Mouse (Mus musculus) ovary, postnatal 10 days (tissue): ENCODE results near the gene Pdhx.

Source experiments
- DNase-seq: peaks from one replicate; pipeline ENCODE4 v3.0.0; 2022; ENCODE audit warnings: low spot score

Pdhx gene

DNA sequence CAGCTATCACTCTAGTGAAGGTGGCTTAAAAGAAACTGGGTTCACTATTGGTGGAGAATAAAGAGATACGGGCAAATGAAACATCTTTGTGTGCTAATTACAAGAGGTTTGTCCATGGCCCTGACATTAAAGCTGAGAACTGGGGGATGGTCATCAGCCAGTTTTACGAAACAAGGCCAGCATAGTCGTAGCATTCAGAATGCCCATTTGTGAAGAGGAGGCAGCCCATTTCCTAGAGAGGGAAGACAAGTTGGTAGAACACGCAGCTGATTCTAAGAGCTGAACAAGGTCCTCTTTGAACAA, 85.7 kb downstream of the Pdhx start:
- no peak for DNase-seq

DNA sequence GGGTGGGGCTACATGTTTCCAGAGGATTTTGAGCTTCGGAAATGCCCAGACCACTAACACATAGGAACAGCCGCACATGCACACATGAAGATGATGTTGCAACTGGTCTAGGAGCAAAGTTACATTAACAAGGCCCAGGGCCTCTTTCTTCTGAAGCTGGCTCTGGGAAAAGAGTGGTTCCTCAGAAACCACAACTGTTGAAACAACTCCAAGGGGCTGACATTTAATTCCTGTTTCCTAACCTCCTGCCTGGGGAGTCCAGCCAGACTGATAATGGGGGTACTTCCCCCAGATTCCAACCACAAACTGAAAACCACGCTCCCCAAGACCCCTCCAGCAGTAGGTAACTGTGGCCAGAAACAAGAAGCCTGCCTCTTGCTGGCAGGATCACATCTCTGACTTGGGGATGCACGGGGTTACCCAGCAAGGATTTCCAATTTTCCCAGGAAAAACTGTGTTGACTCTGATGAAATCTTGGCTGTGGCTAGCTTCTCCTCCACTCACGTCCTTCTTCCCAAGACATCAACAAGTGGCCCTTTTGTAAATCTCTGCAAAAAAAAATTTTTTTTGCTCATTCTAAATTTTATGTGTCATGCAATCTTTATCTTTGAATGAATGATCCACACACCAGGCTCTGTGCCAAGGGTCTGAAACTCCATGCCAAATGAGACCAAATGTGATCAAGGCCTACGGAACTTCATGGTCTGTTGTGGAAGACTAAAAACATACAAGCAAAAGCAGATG, 86.2 kb downstream of the Pdhx start:
- no peak for DNase-seq

DNA sequence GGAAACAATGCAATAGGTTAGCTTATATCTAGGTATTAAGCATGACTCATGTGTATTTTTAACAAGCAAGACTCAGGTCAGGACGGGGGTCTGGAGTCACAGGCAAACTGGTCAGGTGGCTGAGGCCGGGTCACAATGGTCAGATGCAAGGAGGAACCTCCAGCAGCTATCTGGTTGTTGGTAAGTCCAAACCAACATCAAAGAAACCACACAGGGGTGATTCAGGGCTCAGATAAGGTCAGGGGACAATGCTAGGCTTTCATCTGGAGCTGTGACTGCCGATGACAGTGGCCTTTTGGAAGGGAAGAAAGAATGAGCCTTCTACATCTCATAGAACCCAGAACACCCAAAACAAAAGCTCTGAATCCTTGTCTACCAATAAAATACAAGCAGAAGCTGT, 86.9 kb downstream of the Pdhx start:
- no peak for DNase-seq

DNA sequence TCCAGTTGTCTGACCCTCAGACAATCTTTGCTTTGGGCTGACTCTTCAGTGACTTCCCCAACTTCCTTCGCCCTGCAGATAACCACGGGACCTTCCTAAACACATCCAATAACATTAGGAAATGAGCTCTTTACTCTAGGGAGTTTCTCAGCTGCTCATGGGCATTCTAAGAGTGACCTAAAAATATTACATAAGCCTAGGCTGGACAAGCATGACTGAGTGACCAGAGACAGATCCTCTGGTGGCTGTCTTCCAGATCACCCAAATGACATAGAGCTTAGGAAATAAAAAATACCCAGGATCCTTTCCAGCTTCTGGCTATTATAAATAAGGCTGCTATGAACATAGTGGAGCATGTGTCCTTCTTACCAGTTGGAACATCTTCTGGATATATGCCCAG, 90.5 kb downstream of the Pdhx start:
- no peak for DNase-seq

DNA sequence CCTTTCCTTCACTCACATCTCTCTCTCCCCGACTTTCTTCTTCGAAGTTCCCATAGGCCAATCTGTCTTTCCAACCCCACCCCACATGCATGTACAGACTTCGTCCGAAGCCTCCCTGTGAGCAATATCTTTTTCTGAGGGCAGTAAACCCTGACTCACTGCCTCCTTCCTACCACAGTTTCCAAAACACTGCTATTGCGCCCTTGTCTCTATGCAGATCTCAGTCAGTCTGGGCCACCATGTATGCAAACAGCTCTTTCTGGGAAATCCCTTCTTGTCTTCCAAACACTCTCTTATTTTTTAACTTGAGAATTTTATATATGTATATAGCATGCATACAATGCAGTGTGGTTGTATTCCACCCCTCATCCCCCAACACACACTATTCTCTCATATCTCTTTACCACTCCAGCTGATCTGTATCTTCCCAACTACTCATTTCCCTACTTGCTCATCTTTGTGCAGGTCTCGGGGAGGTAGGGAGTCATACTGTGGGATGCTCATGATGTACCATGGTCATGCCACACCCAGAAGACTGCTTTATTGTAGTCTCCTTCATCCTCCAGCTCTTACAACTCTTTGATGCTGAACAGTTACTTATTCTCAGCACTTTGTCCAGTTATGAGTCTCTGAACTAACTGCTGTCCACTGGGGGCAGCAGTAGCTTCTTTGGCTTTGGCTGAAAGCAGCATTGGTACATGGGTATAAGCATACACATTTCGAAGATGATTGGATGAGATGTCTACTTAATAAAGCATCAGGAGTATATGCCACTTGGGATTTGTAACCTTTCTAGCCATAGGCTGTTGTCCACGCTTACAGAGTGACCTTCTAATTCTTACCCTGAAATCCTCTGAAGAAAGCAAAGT, 91.6 kb downstream of the Pdhx start:
- DNase-seq, result no peak

DNA sequence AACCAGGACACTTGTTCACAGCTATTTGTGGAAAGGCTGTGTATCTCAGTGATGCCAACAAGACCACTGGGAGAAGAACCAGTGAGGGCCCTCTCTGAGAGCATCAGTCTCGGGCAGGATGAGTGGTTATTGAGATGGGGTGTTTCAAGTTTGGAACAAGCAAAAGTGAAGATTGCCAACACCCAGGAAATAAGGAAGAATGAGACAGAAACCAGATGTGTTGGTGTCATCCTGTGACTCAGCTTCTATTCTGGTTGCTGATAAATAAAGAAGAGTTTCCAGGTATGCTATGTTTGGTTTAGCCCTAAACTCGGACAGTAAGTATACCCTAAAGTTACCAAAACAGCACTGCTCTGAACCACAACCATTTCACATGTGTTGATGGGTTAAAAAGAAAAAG, 92.4 kb downstream of the Pdhx start:
- DNase-seq, result no peak

DNA sequence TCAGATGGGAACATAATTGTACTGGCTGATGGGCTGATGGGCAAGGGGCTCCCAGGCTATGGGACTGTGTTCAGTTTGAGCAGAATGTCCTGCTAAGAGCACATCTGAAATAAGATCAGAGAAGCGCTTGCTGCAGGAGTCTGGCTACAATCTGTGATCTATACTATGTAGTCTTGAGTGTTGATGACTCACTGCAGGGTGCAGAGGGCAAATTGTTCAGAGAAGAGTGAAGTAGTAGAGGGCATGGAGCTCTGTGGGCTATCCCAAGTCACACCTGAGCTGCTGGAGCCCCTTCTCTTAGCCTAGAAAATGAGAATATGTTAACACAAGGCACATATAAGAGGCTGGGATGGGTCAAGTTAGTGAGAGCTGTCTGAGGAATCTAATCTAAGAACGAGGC, 93.8 kb downstream of the Pdhx start:
- no peak for DNase-seq

DNA sequence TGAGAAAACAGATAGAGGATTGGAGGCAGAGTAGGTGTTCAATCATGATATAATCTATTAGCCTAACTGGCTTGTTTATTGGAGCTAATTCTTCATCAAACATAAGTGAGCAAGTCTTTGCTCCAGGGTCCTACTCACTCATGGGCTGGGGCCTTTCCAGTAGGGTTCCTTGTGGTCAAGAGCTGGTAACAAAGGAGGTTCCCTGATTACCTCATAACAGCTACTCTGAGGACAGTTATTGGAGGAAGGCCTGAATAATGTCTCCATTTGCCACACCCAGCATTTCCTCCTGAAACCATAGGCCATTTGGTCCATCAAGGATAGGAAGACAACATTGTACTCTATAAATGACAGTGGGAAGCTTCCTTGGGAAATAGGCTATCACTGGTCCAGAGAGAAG, 94.2 kb downstream of the Pdhx start:
- no peak for DNase-seq

DNA sequence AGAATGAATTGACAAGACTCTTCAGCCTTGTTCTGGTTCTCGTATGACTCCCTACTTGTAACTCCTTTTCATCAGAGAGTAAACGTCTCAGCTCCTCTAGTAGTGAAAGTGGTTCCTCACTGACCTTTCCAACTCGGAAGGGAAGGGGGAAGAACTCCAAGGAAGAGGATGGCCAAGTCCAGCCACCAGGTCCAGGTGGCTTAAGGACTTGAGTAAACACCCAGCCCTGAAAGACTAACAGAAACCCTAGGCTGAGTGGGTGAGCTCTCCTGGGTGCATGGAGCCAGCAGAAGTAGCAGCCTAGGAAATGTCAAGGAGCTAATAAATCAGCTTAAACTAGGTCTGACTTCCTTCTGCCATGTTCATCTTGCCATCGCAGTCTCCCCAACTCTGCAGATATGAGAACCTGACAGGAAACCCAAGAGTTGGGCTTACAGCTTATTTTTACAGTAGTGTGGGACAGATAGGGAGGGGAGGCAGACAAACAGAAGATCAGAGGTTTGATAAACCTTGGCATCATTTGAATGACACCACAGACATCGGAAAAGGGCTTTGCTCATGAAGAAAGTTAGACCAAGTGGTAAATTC, 97.9 kb downstream of the Pdhx start:
- no peak for DNase-seq

DNA sequence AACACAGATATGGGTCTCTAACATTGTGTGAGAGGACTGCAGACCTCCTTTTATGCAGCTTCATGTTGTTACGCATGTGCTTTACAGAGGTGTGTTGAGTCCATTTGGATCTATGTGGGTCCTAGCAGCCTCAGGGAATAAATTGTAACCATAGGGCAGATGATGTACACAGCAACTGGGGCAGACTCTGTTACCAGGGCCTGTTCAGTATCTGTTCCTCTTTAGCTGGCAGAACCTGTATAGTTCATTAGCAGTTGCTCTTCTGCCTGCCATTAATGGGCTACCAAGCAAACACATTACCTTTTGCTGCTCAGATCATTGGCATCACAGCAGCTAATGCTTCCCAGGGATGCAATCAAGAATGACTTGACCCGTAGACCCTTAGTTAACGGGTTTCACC, 100.2 kb downstream of the Pdhx start:
- DNase-seq, result no peak

DNA sequence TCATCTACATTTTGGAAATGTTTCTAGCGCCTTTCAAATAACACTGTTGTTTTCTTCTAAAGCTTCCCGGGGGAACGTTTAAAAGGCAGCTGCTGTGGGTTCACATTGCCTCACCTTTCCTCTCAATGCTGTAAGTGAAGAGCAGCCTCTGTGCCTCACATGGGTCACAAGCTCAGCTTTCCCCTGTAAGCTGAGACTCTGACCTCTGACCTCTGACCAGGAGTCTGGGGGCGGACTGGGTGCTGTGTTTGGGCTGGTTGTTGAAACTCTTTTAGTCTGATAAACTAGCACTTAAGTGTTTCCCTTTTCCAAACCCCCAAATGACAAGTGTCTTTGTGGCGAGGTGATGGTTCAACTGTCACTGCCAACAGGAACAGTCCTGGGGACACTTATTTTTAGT, 100.7 kb downstream of the Pdhx start:
- no peak for DNase-seq

DNA sequence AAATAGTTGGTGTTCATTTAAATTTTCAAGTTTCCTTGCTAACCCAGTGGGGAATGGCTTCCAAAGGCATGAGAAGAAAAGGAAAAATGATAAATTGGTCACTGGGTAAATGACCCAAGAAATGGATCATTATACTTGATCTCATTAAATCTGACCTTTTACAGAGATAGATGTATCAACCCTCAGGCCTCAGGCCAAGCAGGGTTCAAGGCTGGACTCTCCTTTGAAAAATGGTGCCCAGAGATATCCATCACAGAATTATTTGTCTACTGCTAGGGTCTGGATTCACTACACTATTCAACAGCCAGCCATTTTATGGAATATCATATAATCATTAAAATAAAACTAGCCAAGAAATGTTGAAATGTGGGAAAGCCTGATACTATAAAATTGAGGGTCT, 101.4 kb downstream of the Pdhx start:
- no peak for DNase-seq
